Mouse (Mus musculus) E14TG2a.4 (cell line): Measurements from ENCODE around the gene Fyn.

Source experiments
- CTCF ChIP-seq: conservative IDR thresholded peaks from 2 replicates; pipeline ENCODE4 v1.5.1; 2014; ENCODE audit warnings: low read length
- POU5F1 ChIP-seq: IDR thresholded peaks from 2 replicates; pipeline ENCODE4 v1.6.1; 2014; ENCODE audit warnings: low read length, borderline replicate concordance

GRCm38 (mm10) chr10:39462711-39463110, 94.1 kb downstream of the Fyn start:
- no peak for TF ChIP-seq CTCF
- TF ChIP-seq POU5F1: no peak
